Comparison of ENCODE assay signal across 9 mouse cellular contexts in genomic region chr19:5824043-5824825, GRCm38 (mm10). TPM values are rescaled to one million over a fixed set of nuclear protein-coding genes. Genes with fewer than 3 reads are reported as not detected.
DNase-seq lines count a peak whose midpoint lies in the region; ATAC-seq and TF ChIP-seq lines count a peak whose summit lies in the region.
"Had no signal": no experiment of that assay in that cellular context is flagged by ENCODE, and none has a peak within 500 bp of the region (broad histone marks: within the 10 kb centered on the region; RNA-seq: fewer than 3 reads in every experiment).

No protein-coding gene starts in this region.

- no peaks in the 10 kb centered on the region for H3K36me3 ChIP-seq in lung, embryonic 15.5 days
- 0 out of 2 replicates have a peak, but pooled peaks cover 10% of the 10 kb centered on the region for H3K36me3 ChIP-seq in kidney, postnatal 0 days (ENCODE audit: insufficient read depth, low read length)

- WGBS in lung, embryonic 15.5 days = 65% methylated on average over 22 of the region's 22 CpGs
- 57% methylated on average over 22 of the region's 22 CpGs for WGBS in kidney, postnatal 0 days

- no peak for TF ChIP-seq CTCF in kidney, postnatal 0 days (IDR thresholded peaks at IDR 0.05; ENCODE audit: low read depth)

- no peak overlapping the region for H3K9ac ChIP-seq in lung, embryonic 15.5 days
- H3K9ac ChIP-seq in kidney, postnatal 0 days (ENCODE audit: low read depth, low read length) = 0 out of 2 replicates have a peak overlapping the region, but pooled peaks have one; percentile 23

- H3K27me3 ChIP-seq in lung, embryonic 15.5 days = no peaks in the 10 kb centered on the region
- H3K27me3 ChIP-seq in kidney, postnatal 0 days (ENCODE audit: insufficient read depth, low read length) = no peaks in the 10 kb centered on the region
- H3K27me3 ChIP-seq: limb, embryonic 13.5 days had no signal

- peak overlapping the region; percentile 46; the same call in 1 of the 2 replicates for H3K27ac ChIP-seq in lung, embryonic 15.5 days
- peak overlapping the region; percentile 58 for H3K27ac ChIP-seq in kidney, postnatal 0 days

- H3K4me3 ChIP-seq in lung, embryonic 15.5 days = no peak overlapping the region
- H3K4me3 ChIP-seq in kidney, postnatal 0 days (replicated peaks; ENCODE audit: low read depth, low read length) = no peak overlapping the region
- H3K4me3 ChIP-seq: limb, embryonic 13.5 days had no signal

- ATAC-seq in lung, embryonic 15.5 days (ENCODE audit: borderline replicate concordance, extremely low read depth, low FRiP score, low TSS enrichment) = no peak
- ATAC-seq in kidney, postnatal 0 days (replicated peaks; ENCODE audit: low FRiP score, low read depth) = no peak

- H3K9me3 ChIP-seq in lung, embryonic 15.5 days = no peaks in the 10 kb centered on the region
- H3K9me3 ChIP-seq in kidney, postnatal 0 days (replicated peaks; ENCODE audit: low read length) = no peaks in the 10 kb centered on the region
- H3K9me3 ChIP-seq: limb, embryonic 13.5 days had no signal

- peaks cover 48% of the 10 kb centered on the region for H3K4me1 ChIP-seq in lung, embryonic 15.5 days
- H3K4me1 ChIP-seq in kidney, postnatal 0 days (replicated peaks; ENCODE audit: insufficient read depth, low read length) = peaks cover 22% of the 10 kb centered on the region

- DNase-seq in adrenal gland, adult 2 months = peak; percentile 51
- DNase-seq in adrenal gland, postnatal 4 days (ENCODE audit: low spot score in 2 of 2) = no peak
- DNase-seq in lung, postnatal 10 days = no peak
- no peak for DNase-seq in kidney, postnatal 0 days (ENCODE audit: low spot score)
- DNase-seq in thymus, postnatal 14 days = peak; percentile 58
- no peak for DNase-seq in retina, embryonic 14.5 days (ENCODE audit: low spot score)
- no peak for DNase-seq in urinary bladder, adult 18-20 months (ENCODE audit: low spot score in 2 of 2)

- H3K4me2 ChIP-seq in lung, embryonic 15.5 days = peak overlapping the region; percentile 7; the same call in 1 of the 2 replicates
- H3K4me2 ChIP-seq in kidney, postnatal 0 days (ENCODE audit: low read length) = no peak overlapping the region

RNA-seq across cellular contexts. Expression of gene Frmd8, which starts 50.8 kb away (rescaled TPM):
- 10 to 100 TPM; 41.2 to 51.4 TPM for total RNA-seq in adrenal gland, adult 2 months (2021)
- polyA plus RNA-seq in adrenal gland, adult 2 months (2012; rRNA removed) = 27.8 and 36.4 TPM in 2 replicates
- total RNA-seq in adrenal gland, postnatal 4 days (2021) = 10 to 100 TPM; 42.4 to 45.9 TPM
- polyA plus RNA-seq in lung, embryonic 15.5 days (2015; fragmentation: Nextera tagmentation; extraction: Ambion mirVana) = 50.7 and 53.0 TPM in 2 replicates
- polyA plus RNA-seq in kidney, postnatal 0 days (2015; fragmentation: Nextera tagmentation; extraction: Ambion mirVana) = 31.6 and 35.9 TPM in 2 replicates

RNA-seq across cellular contexts. Expression of gene Scyl1, which starts 53.0 kb away (rescaled TPM):
- 100 to 1,000 TPM; 106 to 109 TPM for total RNA-seq in adrenal gland, adult 2 months (2021)
- 119 and 125 TPM in 2 replicates for polyA plus RNA-seq in adrenal gland, adult 2 months (2012; rRNA removed)
- total RNA-seq in adrenal gland, postnatal 4 days (2021) = 100 to 1,000 TPM; 105 to 110 TPM
- polyA plus RNA-seq in lung, embryonic 15.5 days (2015; fragmentation: Nextera tagmentation; extraction: Ambion mirVana) = 76.1 and 83.6 TPM in 2 replicates
- 63.5 and 65.1 TPM in 2 replicates for polyA plus RNA-seq in kidney, postnatal 0 days (2015; fragmentation: Nextera tagmentation; extraction: Ambion mirVana)

RNA-seq across cellular contexts. Expression of gene Slc25a45, which starts 53.4 kb away (rescaled TPM):
- 10 to 100 TPM; 15.5 to 36.2 TPM for total RNA-seq in adrenal gland, adult 2 months (2021)
- 42.4 and 44.6 TPM in 2 replicates for polyA plus RNA-seq in adrenal gland, adult 2 months (2012; rRNA removed)
- total RNA-seq in adrenal gland, postnatal 4 days (2021) = 10 to 100 TPM; 25.9 to 26.3 TPM
- polyA plus RNA-seq in lung, embryonic 15.5 days (2015; fragmentation: Nextera tagmentation; extraction: Ambion mirVana) = 4.2 and 5.6 TPM in 2 replicates
- 19.9 and 24.5 TPM in 2 replicates for polyA plus RNA-seq in kidney, postnatal 0 days (2015; fragmentation: Nextera tagmentation; extraction: Ambion mirVana)

Comparison
In these comparisons a context has a peak if more than half of its experiments do, and no peak if none do; other contexts are left out.
1. DNase-seq: peak in adrenal gland, adult 2 months (single experiment) and thymus, postnatal 14 days (single experiment); none in adrenal gland, postnatal 4 days (0 of 2), lung, postnatal 10 days (single experiment), kidney, postnatal 0 days (single experiment), retina, embryonic 14.5 days (single experiment) and urinary bladder, adult 18-20 months (0 of 2).